Mouse (Mus musculus) embryonic facial prominence, embryonic 14.5 days (tissue): ENCODE results near the gene Pdzrn3. TPM values are rescaled to one million over a fixed set of nuclear protein-coding genes. Genes with fewer than 3 reads are reported as not detected.

ENCODE experiments used
- ATAC-seq: fragments of 200-750 bp; cut with Nextera tagmentation; 2 replicates; pipeline ENCODE4 v1.8.0; 2017; ENCODE audit warnings: low read depth, moderate number of reproducible peaks, moderate TSS enrichment
- DNase-seq: peaks from one replicate; pipeline ENCODE4 v3.0.0-alpha.2; 2015; ENCODE audit warnings: low spot score
- H3K27ac ChIP-seq: fragments of 300-500 bp; sonication (generic); replicated peaks from 2 replicates; pipeline ENCODE4 v1.5.1; 2014; ENCODE audit warnings: low read depth, mild to moderate bottlenecking, low read length, moderate library complexity
- H3K27me3 ChIP-seq: fragments of 300-500 bp; sonication (generic); replicated peaks from 2 replicates; pipeline ENCODE4 v1.6.1; 2014; ENCODE audit warnings: low read length; ENCODE audit not compliant: control insufficient read depth, insufficient read depth
- H3K36me3 ChIP-seq: fragments of 300-500 bp; sonication (generic); 2 replicates; pipeline ENCODE4 v1.6.1; 2014; ENCODE audit warnings: low read length, mixed read lengths; ENCODE audit not compliant: control insufficient read depth, insufficient read depth
- H3K4me1 ChIP-seq: fragments of 300-500 bp; sonication (generic); 2 replicates; pipeline ENCODE4 v1.6.1; 2014; ENCODE audit warnings: antibody characterized with exemption, low read length; ENCODE audit not compliant: control insufficient read depth, insufficient read depth
- H3K4me2 ChIP-seq: fragments of 300-500 bp; sonication (generic); 2 replicates; pipeline ENCODE4 v1.6.1; 2014; ENCODE audit warnings: low read depth, mild to moderate bottlenecking, low read length, moderate library complexity, mixed read lengths
- H3K4me3 ChIP-seq: fragments of 300-500 bp; sonication (generic); 2 replicates; pipeline ENCODE4 v1.5.1; 2014; ENCODE audit warnings: low read depth, mild to moderate bottlenecking, low read length
- H3K9ac ChIP-seq: fragments of 300-500 bp; sonication (generic); 2 replicates; pipeline ENCODE4 v1.6.1; 2014; ENCODE audit warnings: low read depth, mild to moderate bottlenecking, low read length, moderate library complexity, mixed read lengths
- H3K9me3 ChIP-seq: fragments of 300-500 bp; sonication (generic); 2 replicates; pipeline ENCODE4 v1.6.1; 2016; ENCODE audit warnings: low read length; ENCODE audit not compliant: control insufficient read depth
- WGBS: fragments of 180-500 bp; shearing (Covaris S2); extraction: QIAGEN DNeasy Blood & Tissue Kit; methylation state at CpG from one replicate; pipeline ENCODE4 v1.1.7; 2014; 5-methylcytosine and 5-hydroxymethylcytosine counted together
- polyA plus RNA-seq: library from polyadenylated mRNA; unstranded; fragments of >200 nt; fragmentation: Nextera tagmentation; extraction: Ambion mirVana; gene quantifications from 2 replicates; pipeline ENCODE4 v1.2.1, GENCODE M21; 2014

Pdzrn3 gene
- polyA plus RNA-seq, 1 experiment from 2014 or later = 15.1 TPM

GRCm38 (mm10) chr6:101351100-101351499 lies 26.6 kb downstream of the Pdzrn3 start:
- peaks cover 35% of the 10 kb centered on the region for H3K4me1 ChIP-seq
- no peak for ATAC-seq

GRCm38 (mm10) chr6:101350414-101350973 lies 27.2 kb downstream of the Pdzrn3 start:
- no peak overlapping the region for H3K27ac ChIP-seq
- ATAC-seq (no peak), DNase-seq (no peak)
- no peak overlapping the region for H3K9ac ChIP-seq
- no peaks in the 10 kb centered on the region for H3K36me3 ChIP-seq
- H3K4me3 ChIP-seq = no peak overlapping the region
- H3K4me1 ChIP-seq = peaks cover 40% of the 10 kb centered on the region
- 50% methylated on average over 7 of the region's 7 CpGs for WGBS
- H3K27me3 ChIP-seq = no peaks in the 10 kb centered on the region
- H3K9me3 ChIP-seq = no peaks in the 10 kb centered on the region
- no peak overlapping the region for H3K4me2 ChIP-seq

More at GRCm38 (mm10) chr6:101351100-101351499, 26.6 kb downstream of the Pdzrn3 start:
- Histone ChIP-seq H3K27me3 (no peaks in the 10 kb centered on the region), H3K27ac (no peak overlapping the region), H3K9me3 (no peaks in the 10 kb centered on the region), H3K9ac (no peak overlapping the region), H3K4me2 (no peak overlapping the region), H3K4me3 (no peak overlapping the region), H3K36me3 (no peaks in the 10 kb centered on the region)
- 33% methylated on average over 1 of the region's 1 CpGs for WGBS
- DNase-seq = no peak

- 60% methylated on average over 5 of the region's 5 CpGs for WGBS
- H3K4me1 ChIP-seq = peaks cover 36% of the 10 kb centered on the region
- no peak overlapping the region for H3K4me2 ChIP-seq
- H3K9me3 ChIP-seq = no peaks in the 10 kb centered on the region
- no peaks in the 10 kb centered on the region for H3K36me3 ChIP-seq
- H3K27ac ChIP-seq = no peak overlapping the region
- H3K4me3 ChIP-seq = no peak overlapping the region
- ATAC-seq (no peak), DNase-seq (no peak)
- no peaks in the 10 kb centered on the region for H3K27me3 ChIP-seq
- no peak overlapping the region for H3K9ac ChIP-seq
Observed at GRCm38 (mm10) chr6:101348496-101348895, 29.2 kb downstream of the Pdzrn3 start.

- no peak overlapping the region for H3K4me3 ChIP-seq
- no peak overlapping the region for H3K27ac ChIP-seq
- DNase-seq = no peak
Observed at GRCm38 (mm10) chr6:101340051-101340450, 37.6 kb downstream of the Pdzrn3 start.

GRCm38 (mm10) chr6:101337842-101338528 lies 39.7 kb downstream of the Pdzrn3 start:
- no peaks in the 10 kb centered on the region for H3K9me3 ChIP-seq
- H3K27me3 ChIP-seq = no peaks in the 10 kb centered on the region
- DNase-seq (no peak), ATAC-seq (no peak)
- no peak overlapping the region for H3K4me2 ChIP-seq
- 69% methylated on average over 10 of the region's 10 CpGs for WGBS
- H3K27ac ChIP-seq = no peak overlapping the region
- H3K4me3 ChIP-seq = no peak overlapping the region
- H3K36me3 ChIP-seq = no peaks in the 10 kb centered on the region
- H3K9ac ChIP-seq = no peak overlapping the region
- peaks cover 24% of the 10 kb centered on the region for H3K4me1 ChIP-seq

More at GRCm38 (mm10) chr6:101340051-101340450, 37.6 kb downstream of the Pdzrn3 start:
- H3K4me1 ChIP-seq = peaks cover 29% of the 10 kb centered on the region
- no peaks in the 10 kb centered on the region for H3K9me3 ChIP-seq
- no peak overlapping the region for H3K4me2 ChIP-seq
- H3K9ac ChIP-seq = no peak overlapping the region
- H3K36me3 ChIP-seq = no peaks in the 10 kb centered on the region
- ATAC-seq = no peak
- no peaks in the 10 kb centered on the region for H3K27me3 ChIP-seq
- 82% methylated on average over 7 of the region's 7 CpGs for WGBS

GRCm38 (mm10) chr6:101336660-101337059 lies 41.0 kb downstream of the Pdzrn3 start:
- ATAC-seq = no peak
- no peak for DNase-seq
- no peaks in the 10 kb centered on the region for H3K9me3 ChIP-seq
- H3K27ac ChIP-seq = no peak overlapping the region
- no peak overlapping the region for H3K9ac ChIP-seq
- H3K4me3 ChIP-seq = no peak overlapping the region
- H3K27me3 ChIP-seq = no peaks in the 10 kb centered on the region
- H3K4me1 ChIP-seq = peaks cover 30% of the 10 kb centered on the region
- H3K4me2 ChIP-seq = no peak overlapping the region
- 87% methylated on average over 10 of the region's 10 CpGs for WGBS
- no peaks in the 10 kb centered on the region for H3K36me3 ChIP-seq

GRCm38 (mm10) chr6:101335744-101336143 lies 42.0 kb downstream of the Pdzrn3 start:
- Histone ChIP-seq H3K4me3 (no peak overlapping the region), H3K36me3 (no peaks in the 10 kb centered on the region), H3K9ac (no peak overlapping the region), H3K4me1 (peaks cover 32% of the 10 kb centered on the region), H3K4me2 (no peak overlapping the region), H3K9me3 (no peaks in the 10 kb centered on the region), H3K27me3 (no peaks in the 10 kb centered on the region), H3K27ac (no peak overlapping the region)
- DNase-seq (no peak), ATAC-seq (no peak)
- WGBS = 100% methylated on average over 1 of the region's 1 CpGs

- Histone ChIP-seq H3K9me3 (no peaks in the 10 kb centered on the region), H3K36me3 (no peaks in the 10 kb centered on the region), H3K9ac (no peak overlapping the region), H3K4me3 (no peak overlapping the region), H3K4me1 (peaks cover 42% of the 10 kb centered on the region), H3K27me3 (no peaks in the 10 kb centered on the region), H3K27ac (no peak overlapping the region), H3K4me2 (no peak overlapping the region)
- ATAC-seq (no peak), DNase-seq (no peak)
- 75% methylated on average over 3 of the region's 3 CpGs for WGBS
Observed at GRCm38 (mm10) chr6:101334495-101334894, 43.2 kb downstream of the Pdzrn3 start.

GRCm38 (mm10) chr6:101330392-101330791 lies 47.3 kb downstream of the Pdzrn3 start:
- ATAC-seq (no peak), DNase-seq (no peak)
- H3K4me2 ChIP-seq = no peak overlapping the region
- no peak overlapping the region for H3K9ac ChIP-seq
- H3K4me1 ChIP-seq = peaks cover 47% of the 10 kb centered on the region
- no peaks in the 10 kb centered on the region for H3K36me3 ChIP-seq
- WGBS = 59% methylated on average over 5 of the region's 5 CpGs
- H3K9me3 ChIP-seq = no peaks in the 10 kb centered on the region
- no peak overlapping the region for H3K27ac ChIP-seq
- no peaks in the 10 kb centered on the region for H3K27me3 ChIP-seq
- H3K4me3 ChIP-seq = no peak overlapping the region
